Mouse (Mus musculus) embryonic fibroblast, embryonic 13.5 days (primary cell): ENCODE data around the gene Akr1d1.

Experiments
- CTCF ChIP-seq: IDR thresholded peaks from 2 replicates; pipeline ENCODE4 v1.5.1; 2011; ENCODE audit warnings: mild to moderate bottlenecking, control low read depth, low read length, moderate library complexity, borderline replicate concordance; ENCODE audit not compliant: insufficient read depth
- POLR2A ChIP-seq: IDR thresholded peaks from 2 replicates; pipeline ENCODE4 v1.6.1; 2011; ENCODE audit warnings: low read depth, mild to moderate bottlenecking, control low read depth, low read length, moderate library complexity

DNA sequence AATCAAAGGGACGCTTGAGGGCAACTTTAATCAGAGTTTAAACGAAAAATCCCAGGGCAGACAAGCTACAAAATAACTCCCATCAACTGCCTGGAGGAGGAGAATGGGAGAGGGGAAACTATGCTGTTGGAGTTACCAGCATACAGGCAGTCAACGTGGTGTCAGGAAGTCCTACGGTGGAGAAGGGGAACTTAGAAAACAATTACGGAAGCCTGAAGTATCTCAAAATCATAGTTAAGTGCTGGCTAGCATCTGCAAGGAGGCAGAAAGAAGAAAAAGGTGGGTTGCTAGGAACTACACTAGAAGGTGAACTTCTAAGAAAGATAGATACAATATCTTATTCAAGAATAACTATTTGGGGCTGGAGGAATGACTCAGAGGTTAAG is 74.9 kb downstream of the Akr1d1 start:
- TF ChIP-seq POLR2A = no peak
- TF ChIP-seq CTCF = no peak
